Mouse (Mus musculus): ENCODE data around the gene Eif4e.

The Eif4e gene

DNA sequence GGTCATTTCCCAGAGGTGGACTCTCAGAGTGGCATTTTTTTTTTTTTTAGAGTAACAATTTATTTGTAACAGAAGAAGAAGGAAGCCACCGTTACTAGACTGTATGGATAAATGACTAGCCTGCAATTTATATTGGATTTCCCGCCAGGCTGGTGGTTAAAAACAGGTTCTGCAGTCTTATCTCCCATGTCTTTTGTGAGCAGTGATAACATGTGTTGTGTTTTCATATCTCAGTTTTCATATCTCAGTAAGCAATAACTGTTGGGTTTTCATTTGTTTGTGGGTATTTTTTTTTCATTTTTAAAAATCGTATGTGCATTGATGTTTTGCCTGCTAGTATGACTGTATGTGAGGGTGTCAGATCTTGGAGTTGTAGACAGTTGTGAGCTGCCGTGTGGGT, 65.0 kb downstream of the Eif4e start:
- DNase-seq = no peak

DNA sequence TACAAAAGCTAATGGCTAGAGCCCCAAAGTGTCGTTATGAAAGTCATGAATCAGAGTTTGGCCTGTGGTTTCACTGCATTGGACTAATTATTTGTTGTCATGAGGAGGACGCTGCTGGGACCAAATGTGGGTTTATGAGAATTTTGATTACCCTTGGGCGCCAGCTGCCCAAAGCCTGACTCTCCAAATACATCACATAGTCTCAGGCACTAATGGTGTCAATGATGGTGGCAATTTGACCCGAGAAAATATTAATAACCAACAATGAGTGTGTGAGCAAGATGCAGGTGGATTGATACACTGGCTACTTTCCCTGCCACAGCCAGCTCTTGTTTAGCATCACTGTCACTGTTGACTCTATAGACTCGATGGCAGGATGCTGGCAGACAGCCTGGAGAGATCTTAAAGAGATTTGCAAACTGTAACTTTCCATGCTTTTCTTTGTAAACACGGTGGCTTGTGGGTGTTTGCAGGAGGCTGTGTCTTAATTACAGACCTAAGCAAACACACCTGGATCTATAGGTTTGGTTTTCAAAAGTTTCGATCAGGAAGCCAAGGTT, 65.9 kb downstream of the Eif4e start:
- DNase-seq = no peak

DNA sequence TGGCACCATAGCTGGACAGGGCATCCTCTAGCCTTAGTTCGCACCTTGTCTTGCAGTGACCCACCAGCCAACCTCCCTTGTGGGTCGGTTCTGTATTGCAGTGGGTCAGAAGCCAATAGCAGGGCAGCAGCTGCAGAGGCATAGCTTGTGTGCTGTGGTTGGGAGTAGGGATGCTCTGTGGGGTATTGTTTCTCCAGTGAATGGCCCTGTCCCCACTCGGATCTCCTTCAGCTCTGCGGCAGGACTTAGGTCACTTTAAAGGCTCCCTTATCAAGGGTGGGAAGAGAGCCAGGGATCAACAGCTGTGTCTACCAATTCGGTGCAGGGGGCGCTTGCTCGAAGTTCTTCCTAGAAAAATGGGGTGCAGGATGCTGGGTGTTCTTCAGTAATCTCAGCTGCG, 67.2 kb downstream of the Eif4e start:
- peak; percentile 77 for DNase-seq

DNA sequence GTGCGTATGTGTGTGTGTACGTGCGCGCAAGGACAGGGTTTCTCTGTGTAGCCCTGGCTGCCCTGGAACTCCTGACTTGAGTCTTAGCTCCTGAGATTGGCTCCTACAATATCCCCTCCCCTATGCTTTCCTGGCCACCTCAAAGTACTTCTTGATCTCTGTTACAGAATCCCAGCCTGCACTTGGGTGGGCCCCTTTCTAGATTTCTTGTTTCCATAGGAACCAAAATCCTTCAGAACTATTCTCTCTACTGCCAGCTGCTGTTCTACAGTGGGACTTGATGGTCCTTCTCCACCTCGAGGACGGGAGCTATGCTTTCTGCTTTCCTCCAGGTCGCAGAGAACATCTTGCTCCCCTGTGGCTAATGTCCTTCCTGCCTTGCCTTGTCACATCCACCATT, 67.9 kb downstream of the Eif4e start:
- DNase-seq = no peak

DNA sequence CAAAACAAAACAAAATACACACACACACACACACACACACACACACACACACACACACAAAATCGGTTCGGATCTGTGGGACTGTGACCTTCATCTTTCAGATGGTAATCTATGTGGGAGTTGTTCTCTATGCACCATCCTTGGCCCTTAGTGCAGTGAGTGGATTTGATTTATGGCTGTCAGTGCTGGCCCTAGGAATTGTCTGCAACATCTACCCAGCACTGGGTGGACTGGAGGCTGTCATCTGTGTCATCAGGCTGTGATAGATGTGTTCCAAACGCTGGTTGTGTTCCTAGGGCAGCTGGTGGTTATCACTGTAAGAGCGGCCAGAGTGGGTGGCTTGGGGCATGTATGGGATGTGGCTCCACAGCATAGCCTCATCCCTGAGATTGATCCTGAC, 75.1 kb downstream of the Eif4e start:
- no peak for DNase-seq

DNA sequence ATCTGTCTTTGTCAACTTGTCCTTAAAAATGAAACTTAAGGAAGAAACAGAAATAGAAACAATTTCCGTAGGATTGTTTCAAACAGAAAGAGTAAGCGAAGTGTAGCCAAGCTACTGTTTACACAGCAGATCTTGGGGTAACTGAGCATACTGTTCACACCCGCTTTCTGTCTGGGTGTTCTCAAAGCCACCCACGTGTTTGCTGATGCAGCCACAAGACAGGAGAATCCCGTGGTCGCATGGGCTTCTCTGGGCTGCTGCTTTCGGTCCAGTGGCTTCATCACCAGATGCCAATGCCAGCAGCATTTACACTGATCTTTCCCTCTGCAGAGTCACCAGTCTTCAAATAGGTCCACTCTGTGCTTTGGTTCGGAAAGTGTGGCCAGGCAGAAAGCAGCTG, 79.2 kb downstream of the Eif4e start:
- no peak for DNase-seq

DNA sequence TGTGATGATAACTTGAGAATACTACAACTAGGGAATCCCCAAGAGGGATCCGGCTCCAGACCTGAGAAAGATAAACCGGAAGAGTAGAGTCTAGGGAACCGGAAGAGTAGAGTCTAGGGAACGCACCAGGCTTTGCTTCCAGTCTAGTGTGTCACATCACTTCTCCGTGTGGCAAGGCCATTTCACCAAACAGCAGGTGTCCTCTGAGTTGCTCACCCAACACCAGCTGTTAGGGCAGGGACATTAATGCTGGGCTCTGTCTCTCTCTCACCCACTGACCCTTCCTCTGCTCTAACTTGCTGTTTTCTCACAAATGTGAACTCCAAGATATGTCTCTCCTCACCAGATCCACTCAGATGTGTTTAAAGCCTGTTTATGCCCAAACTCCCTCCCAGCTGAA, 82.7 kb downstream of the Eif4e start:
- DNase-seq = no peak

Data from layer of hippocampus, adult 9-11 months (tissue).